Mouse (Mus musculus): ENCODE data around the gene Tmcc3.

Gene Tmcc3

DNA sequence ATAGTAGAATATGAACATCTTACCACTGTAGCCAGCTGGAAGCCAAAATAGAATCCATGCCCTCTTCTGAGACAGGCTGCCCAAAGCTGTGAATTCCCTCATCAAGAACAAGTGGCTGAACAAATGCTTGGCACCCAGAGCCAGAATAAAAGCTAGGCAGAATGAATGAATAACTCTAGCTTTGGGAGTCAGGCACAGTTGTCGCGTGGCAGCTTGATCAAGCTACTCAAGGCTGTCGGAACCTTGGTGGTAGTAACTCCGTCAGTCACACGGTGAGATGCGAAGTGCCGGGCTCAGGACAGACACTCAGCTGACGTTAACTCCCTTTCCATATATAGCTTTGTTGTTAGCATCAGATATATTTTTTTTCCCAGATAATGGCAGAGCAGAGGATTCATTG is 232.2 kb downstream of the Tmcc3 start:
- in situ Hi-C loops (cut with MboI; ENCODE audit: low sequenced_read_pairs), result no loop called here

DNA sequence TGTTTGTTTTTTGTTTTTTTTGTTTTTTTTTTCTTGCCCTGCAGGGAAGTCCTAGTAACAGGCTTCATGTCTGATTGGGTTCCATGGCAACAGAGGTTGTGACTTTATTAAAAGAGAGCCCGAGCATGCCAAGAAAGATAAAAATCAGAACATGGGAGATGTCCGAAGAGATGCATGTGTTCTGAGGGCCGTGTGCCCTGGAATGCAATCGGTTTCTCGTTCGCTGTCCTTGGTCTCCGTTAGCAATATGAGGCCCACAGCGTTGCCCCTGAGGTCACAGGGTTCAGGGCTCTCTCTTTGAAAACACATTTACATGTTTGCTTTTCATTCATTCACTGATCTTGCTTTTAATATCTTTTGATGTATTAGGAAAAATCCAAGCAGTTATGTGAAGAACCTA is 233.1 kb downstream of the Tmcc3 start:
- in situ Hi-C loops (cut with MboI; ENCODE audit: low sequenced_read_pairs), result no loop called here

DNA sequence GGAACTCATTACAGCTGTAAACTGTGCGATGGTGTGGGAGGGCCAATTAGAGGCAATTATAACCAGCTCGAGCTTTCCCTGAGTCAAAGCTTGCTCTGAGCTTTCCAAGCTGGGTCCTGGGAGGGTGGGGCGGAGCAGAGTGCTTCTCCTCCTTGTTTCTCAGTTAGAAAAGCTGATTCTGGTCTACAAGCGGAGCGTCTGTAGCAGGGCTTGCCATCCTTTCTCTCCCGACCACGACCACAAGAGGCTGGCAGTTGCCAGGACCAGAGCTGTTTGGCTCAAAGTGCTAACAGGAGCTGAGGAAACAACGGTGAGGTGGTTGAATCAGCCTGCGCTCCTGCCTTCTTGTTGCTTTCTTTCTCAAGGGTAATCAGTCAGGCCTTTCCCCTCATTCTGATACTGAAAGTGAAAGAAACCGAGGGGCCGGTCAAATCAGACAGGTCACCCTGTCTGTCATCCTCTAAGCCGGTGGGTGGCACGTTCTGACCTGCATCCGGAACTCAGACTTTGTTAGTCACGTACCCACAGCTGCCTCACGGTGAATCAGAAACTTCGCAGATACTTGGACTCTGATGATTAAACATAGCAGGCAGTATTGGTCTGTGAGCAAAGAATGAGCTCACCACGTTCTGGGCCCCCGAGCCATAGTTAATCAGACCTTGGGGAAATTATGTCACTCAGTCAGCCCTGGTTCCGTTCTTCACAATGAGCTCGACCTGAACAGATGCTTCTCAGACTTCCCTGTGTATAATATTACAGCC is 233.7 kb downstream of the Tmcc3 start:
- in situ Hi-C loops (cut with MboI; ENCODE audit: low sequenced_read_pairs), result no loop called here

DNA sequence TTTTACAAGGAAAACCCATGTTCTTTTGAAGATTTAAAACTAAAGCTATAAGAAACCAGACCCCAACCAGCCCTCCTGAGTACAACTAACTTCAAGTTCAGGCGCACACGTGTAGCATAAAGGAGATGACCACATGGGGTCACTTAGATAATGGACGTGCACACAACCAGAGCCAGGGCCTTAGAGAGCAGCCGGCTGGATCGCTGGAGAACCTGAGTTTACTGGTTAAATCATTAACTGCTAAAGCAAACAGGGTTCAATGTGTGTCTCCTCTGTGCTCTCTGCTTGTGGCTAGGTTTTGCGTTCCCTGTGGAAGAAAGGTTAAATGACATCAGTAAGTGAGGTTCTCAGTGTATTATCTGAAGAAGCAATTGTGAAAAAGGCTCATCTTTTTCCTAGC is 234.9 kb downstream of the Tmcc3 start:
- in situ Hi-C loops (cut with MboI; ENCODE audit: low sequenced_read_pairs), result no loop called here

DNA sequence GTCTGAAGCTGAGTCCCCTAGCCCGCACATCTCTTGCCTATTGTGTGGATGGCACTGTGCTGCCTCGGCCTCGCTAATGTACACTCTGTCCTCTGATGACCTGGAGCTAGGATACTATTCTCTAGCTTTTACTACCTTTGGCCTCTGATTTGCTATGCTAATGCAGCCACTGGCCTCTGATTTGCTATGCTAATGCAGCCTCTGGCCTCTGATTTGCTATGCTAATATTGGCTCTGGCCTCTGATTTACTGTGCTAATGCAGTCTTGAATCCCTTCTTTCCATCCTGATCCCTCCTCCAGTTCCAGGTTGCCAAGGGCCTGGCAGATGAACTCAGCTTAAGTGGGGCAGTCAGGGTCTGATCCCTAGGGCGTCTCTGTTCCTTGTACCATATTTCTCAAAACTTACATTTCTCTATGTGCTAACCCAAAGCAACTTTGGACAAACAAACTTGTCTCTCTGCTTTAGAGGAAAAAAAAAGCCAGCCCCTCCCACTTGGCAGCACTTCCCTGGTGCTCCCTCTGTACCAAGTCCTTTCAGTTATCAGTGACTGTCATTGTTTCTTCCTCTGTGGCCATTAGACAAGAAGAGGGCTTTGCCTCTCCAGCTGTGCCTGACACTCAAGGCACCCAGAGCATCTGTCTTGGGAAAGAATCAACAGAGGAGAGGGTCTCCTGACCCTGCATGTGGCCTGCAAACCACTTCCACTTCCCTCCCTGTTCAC is 237.9 kb downstream of the Tmcc3 start:
- in situ Hi-C loops (cut with MboI; ENCODE audit: low sequenced_read_pairs), result no loop called here

DNA sequence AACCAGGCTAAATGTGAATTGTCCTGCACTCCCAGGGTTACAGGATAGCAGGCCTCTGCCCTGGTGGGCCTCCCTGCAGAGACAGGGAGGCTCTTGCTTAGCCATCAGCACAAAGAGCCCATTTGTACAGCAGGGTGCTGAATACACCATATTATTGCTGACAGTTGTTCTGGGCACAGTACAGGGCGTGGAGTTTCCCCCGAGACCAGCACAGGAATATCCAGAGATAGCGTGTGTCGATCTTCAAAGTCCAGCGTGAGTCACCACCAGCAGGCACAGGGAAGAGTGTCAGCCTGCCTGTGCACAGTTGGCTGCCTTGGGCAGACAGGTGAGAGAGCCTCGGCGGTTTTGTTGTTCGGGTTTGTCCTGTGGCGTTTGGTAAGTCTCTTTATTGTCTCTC is 238.9 kb downstream of the Tmcc3 start:
- in situ Hi-C loops (cut with MboI; ENCODE audit: low sequenced_read_pairs), result no loop called here

DNA sequence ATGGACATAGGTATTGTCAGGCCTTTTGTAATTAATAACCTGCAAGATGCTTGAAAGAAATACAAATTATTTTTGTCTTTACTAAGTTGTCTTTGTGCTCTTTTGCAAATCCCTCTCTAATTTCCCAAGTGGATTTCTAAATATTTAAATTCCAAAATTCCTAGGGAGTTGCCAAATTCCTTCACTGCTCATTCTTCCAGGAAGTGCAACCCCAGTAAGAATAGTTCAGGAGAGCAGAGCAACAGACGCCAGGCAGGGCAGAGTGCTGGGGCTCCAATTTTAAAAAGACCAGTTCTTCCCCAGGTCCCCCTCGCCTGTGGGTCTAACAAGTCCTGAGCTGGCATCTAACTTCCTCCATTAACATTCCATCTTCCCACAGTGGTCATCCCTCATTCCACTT is 239.3 kb downstream of the Tmcc3 start:
- in situ Hi-C loops (cut with MboI; ENCODE audit: low sequenced_read_pairs), result no loop called here

DNA sequence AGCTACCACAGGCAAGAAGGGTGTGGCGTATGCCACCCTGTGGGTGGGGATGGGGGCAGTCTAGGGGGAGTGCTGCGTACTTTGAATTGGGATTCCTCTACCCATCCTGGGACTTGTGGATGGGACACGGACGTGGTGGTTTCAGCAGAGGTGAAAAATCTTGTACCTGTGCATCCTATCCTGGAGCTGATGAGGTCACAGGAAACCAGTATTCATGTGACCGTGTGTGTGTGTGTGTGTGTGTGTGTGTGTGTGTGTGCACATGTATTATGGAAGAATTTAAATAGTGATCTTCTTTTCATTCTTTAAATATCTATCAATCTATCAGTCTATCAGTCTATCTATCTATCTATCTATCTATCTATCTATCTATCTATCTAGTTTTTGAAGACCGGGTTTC is 239.8 kb downstream of the Tmcc3 start:
- in situ Hi-C loops (cut with MboI; ENCODE audit: low sequenced_read_pairs), result no loop called here

DNA sequence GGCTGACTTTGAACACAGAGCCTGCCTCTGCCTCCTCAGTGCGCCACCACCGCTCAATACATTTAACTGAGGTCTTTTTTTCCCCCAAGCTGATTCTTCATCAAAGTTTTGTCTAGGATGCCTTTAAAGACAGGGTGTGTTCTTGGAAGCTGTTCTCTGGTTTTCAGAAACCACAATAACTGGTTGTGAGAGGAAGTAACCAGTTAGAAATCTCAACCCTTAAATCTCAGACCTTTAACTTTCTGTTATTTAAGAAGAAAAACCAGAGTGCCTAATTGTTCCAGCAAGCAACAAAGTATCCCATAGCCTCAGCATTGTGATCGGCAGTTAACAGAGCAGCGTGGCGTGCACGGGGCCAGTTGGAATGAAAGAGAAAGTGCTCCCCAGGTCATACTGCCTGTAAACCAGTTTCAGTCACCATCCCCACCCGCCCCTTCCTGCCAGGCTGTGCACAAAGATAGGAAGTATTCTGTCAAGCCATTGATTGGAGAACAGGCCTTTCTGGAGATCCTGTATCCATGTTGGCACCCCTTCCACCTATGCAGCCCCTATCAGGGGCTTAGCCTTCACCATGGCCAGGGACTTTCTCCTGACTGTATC is 240.3 kb downstream of the Tmcc3 start:
- in situ Hi-C loops (cut with MboI; ENCODE audit: low sequenced_read_pairs), result no loop called here

DNA sequence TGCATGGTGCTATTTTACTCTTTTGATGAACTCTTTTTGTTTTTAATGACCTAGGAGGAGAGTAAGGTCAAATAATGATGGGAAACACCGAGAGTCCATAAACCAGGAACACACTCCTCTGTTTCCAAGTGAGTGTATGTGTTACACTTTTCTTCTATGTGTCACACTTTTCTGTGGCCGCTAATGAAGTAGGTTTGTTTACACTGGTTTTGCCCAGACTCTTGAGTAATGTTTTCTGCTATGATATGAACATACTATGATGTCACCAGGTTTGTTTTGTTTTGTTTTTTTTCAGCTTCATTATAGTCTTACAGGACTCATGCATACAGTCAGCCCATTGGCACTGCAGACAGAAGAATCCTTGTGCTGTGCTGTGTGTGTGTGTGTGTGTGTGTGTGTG is 243.6 kb downstream of the Tmcc3 start:
- in situ Hi-C loops (cut with MboI; ENCODE audit: low sequenced_read_pairs), result no loop called here

DNA sequence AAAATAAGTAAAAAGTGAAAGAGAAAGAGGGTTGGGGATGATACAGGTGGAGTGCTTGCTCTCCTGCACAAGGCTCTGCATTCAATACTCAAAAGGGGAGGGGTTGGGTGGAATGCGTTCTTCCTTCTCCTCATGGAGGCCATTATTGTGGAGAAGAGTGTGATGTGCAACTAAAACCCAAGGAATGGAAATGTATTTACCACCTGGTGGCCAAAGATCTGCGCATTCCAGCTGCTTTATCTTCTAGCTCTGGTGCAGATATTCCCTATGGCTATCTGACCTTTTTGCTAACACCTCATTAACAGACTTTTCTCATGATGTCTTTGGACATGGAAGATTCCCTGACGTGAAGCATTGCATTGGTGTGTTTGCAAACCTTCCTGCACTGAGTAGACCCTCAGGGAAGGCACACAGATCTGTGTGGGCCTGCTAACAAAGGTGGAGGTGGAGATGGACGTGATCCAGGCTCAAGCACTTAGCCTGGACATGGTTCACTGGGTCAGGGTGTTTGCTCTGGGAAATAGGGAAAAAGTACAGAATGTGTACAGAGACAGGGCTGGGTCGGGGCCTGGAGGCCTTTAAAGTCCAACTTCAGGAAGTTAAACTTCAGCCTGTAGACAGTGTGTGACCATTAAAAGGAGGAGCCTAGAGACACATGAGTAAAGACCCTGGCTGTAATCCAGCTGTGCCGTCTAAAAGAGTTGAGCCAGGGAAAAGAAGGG is 245.8 kb downstream of the Tmcc3 start:
- in situ Hi-C loops (cut with MboI; ENCODE audit: low sequenced_read_pairs), result no loop called here

DNA sequence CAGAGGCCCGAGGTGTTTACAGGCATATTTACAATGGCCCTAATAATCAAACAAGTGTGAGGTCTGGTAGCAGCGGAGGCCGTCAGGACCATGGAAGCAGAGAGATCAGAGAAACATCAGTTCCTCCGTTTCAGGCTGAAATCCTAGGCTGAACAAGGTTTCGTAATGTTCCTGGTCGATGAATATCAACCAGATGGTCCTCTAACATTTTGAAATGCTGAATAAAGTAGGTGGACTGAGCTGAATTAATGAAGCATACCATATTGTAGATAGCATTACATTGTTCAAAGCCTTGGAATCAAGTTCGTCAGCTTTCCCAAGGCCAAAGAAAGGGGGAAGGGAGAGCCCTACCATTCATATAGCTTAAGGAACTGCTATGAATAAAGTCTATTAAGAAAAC is 247.1 kb downstream of the Tmcc3 start:
- in situ Hi-C loops (cut with MboI; ENCODE audit: low sequenced_read_pairs), result no loop called here

DNA sequence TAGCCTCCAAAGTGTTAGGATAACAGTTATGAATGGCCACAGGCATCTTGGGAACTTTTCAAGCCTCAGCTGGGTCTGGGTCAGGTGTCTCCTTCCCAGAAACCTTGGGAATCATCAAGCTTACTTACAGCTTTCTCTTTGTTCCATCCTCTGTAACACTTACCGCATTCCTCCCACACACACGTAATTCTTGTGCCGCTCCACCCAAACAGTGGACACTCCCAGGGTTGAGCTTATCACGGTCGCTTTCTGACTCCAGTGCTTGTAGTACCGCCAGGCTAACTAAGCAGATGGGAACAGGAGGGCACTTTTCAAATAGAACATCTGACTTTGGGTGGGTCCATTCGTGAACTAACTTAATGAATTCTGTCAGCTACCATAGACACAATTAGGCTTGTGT is 249.6 kb downstream of the Tmcc3 start:
- in situ Hi-C loops (cut with MboI; ENCODE audit: low sequenced_read_pairs), result no loop called here

DNA sequence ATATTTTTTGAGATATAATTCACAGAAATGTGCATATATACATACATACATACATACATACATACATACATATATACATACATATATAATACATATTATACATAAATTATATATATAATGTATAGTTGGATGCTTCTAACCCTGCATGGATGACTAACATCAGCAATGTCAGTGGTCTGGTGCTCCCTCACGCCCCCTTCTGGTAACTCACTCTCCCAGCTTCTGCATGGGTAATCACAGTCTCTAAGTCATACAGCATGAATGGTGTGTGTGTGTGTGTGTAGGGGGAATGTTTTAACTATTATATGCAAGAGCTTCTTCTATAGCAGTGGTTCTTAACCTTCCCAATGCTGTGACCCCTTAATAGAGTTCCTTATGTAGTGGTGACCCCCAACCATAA is 250.4 kb downstream of the Tmcc3 start:
- in situ Hi-C loops (cut with MboI; ENCODE audit: low sequenced_read_pairs), result no loop called here

DNA sequence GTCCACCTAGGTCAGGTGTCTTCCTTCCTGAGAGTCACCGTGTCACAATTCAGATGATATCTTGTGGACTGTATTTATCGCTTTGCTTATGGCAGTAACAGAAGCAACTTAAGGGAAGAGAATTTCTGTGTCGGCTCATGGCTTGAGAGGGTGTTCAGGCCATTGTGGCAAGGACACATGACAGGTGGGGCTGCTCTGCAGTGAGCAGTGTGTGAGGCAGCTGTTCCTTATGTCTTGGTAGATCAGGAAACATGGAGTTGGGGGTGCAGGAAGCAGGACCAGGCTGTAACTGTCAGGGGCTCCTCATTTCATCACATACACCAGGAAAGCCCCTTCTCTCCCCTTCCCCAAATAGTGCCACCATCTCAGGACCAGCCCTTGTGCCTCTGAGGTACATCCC is 251.2 kb downstream of the Tmcc3 start:
- in situ Hi-C loops (cut with MboI; ENCODE audit: low sequenced_read_pairs), result no loop called here

DNA sequence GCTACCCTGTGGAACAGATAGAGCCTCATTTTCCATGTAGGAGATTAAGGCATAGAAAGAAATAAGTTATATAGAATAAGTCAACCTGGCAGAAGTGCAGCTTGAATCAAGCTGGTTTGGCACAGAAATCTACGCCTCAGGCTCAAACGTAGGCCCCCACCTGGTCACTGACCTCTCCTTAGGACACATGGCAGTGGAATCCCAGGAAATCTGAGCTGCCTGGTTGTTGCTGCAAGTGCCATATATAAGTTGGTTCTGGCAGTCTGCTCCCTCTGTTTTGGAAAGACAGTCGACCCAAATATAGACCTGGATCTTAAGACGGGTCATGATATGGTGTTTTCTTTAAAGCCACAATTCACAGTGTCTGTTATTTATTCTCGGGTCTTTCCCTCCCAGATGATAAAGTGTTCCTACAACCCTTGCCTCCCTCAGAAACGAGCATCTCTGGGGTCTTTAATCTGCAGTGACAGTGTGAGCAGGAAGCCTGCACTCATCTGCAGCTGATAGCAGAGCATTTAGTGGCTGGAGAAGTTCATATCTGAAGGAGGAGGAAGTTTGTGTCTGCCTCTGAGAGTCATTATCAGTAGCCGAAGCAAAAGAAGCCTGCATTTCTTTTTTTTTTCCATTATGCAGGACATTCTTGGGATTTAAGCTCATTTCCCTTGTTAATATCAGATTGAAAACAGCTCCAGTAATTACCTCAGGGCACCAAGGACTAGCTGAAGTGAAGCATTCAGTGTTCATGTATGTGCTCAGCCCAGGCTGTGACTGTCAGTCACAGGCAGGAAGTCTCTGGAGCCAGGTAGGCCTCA is 253.9 kb downstream of the Tmcc3 start:
- in situ Hi-C loops (cut with MboI; ENCODE audit: low sequenced_read_pairs), result no loop called here

DNA sequence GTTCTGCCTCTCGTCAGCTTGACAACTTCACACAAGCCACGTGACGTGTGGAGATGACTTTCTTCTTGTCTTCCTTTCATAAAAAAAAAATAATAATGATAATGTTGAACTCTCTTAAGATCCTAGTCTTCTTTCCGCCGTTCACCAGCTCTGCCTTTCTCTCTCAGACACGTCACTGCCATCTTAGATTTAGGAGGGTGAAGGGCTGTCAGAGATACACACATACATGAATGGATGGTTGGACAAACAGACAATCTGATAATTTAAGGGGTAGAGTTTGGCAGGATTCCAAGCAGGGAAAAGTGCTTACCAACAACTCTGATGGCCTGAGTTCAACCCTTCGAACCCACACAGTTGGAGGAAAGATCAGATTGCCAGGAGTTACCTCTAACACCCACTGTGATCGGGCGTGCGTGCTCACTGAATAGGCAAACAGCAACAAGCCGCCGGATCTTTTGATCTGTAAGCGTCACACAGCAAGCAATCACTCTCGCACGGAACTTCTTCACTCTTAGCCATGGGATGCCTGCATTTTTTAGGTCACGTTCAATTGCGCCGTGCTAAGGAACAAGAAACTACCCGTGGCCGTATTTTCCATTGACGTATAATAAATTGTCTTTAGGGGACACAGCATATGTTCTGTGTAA is 254.6 kb downstream of the Tmcc3 start:
- in situ Hi-C loops (cut with MboI; ENCODE audit: low sequenced_read_pairs), result no loop called here

DNA sequence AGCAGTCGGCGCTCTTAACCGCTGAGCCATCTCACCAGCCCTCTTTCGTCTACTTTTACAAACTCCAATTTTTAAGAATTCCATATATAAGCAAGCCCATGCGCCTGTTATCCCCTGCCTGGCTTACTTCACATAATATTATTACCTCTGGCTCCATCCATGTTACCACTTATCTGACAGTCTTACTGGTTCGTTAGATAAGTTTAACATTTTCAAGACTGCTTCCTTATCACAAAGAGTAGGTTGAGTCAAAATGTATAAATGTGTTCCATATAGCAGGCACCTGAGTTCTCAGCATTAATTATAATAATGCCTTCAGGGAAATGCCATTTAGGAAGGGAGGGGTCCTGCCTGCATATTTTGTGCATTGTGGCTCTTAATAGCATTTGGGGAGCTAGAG is 255.5 kb downstream of the Tmcc3 start:
- in situ Hi-C loops (cut with MboI; ENCODE audit: low sequenced_read_pairs), result no loop called here

DNA sequence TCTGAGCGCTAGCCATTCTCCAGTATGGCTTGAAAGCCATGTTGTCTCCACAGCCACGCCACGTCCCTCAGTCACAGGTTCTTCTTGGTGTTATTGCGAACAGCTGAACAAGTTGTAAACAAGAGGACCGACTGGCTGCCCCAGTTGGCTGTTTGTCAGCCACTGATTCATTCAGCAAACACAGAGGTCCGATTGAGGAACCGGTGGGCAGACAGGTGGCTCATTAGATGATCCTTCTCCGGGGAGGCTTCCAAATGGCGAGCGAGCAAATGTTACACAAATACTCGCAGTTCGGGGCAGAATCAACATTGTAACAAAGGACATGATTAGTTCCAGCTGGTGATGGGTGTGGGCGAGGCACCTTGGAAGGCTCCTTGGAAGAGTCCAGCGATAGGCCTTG is 256.2 kb downstream of the Tmcc3 start:
- in situ Hi-C loops (cut with MboI; ENCODE audit: low sequenced_read_pairs), result no loop called here

DNA sequence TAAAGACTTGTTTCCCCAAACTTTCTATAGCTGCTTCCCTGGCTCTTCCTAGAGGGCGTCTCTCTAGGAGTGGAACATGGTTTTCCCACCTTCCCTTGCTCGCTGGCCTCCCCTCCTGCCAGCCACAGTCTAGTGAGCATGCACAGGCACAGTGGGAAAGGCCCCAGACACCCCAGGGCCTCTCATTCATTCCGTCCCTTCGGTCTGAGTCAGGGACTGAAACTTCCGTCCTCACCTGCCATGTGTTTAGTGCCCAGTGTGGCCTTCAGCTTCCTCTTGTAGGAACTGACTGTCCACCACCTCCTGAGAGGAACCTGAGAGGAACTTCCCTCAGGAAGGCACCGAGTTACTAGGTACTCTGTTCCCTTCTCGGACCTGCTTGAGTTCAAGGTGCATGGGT is 257.1 kb downstream of the Tmcc3 start:
- in situ Hi-C loops (cut with MboI; ENCODE audit: low sequenced_read_pairs), result no loop called here
